Comparison of ENCODE assay signal across 7 mouse cellular contexts in the genomic region with DNA sequence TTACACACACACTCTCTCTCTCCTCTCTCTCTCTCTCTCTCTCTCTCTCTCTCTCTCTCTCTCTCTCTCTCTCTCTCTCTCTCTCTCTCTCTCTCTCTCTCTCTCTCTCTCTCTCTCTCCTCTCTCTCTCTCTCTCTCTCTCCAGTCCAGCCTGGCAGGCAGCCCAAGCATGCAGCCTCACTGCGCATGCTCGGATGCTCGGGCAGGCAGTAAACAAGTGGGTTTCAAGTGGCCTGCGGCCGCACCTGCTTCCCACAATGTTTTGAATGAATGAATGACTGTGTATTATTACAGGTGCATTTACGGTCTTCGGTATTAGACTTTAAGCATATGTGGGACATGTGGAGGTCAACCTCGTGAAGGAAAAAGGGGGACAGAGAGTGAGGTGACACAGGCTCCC.
DNase-seq lines count a peak whose midpoint lies in the region; TF ChIP-seq lines count a peak whose summit lies in the region.
"Not testable (repeated sequence)": the region's sequence is repeated elsewhere in the genome, so short reads cannot be mapped to it uniquely, and the experiment has no call there.

No protein-coding gene starts in this region.

- not testable (repeated sequence) for H3K27ac ChIP-seq in cerebellum, adult 2 months (ENCODE audit: insufficient read depth, low read length)

- TF ChIP-seq CTCF in cerebellum, adult 2 months (IDR thresholded peaks at IDR 0.05; ENCODE audit: borderline replicate concordance, insufficient read depth, low read depth, low read length) = not testable (repeated sequence)

- not testable (repeated sequence) for H3K27me3 ChIP-seq in cerebellum, adult 2 months (ENCODE audit: control insufficient read depth, insufficient read depth, low read length)

- H3K4me1 ChIP-seq in cerebellum, adult 2 months (ENCODE audit: control insufficient read depth, insufficient read depth, low read length) = not testable (repeated sequence)

- peak; percentile 21 to 23 for DNase-seq in cerebellum, adult 2 months
- peak; percentile 14 to 32 for DNase-seq in cerebellum, postnatal 36 days
- DNase-seq in gastrocnemius, adult 18-20 months (ENCODE audit: low spot score) = peak; percentile 9
- peak; percentile 44 for DNase-seq in heart, postnatal 4 days
- peak; percentile 35 to 52 for DNase-seq in layer of hippocampus, postnatal 10 days (ENCODE audit: low spot score in 2 of 2)
- DNase-seq in ovary, adult 18-20 months (ENCODE audit: low spot score) = peak; percentile 23
- peak; percentile 38 for DNase-seq in right cerebral cortex, postnatal 14 days

- WGBS in cerebellum, adult 2 months = 49% methylated on average over 8 of the region's 8 CpGs

- not testable (repeated sequence) for TF ChIP-seq POLR2A in cerebellum, adult 2 months (IDR thresholded peaks at IDR 0.05; ENCODE audit: borderline replicate concordance, insufficient read depth, low read length)

- not testable (repeated sequence) for H3K4me3 ChIP-seq in cerebellum, adult 2 months (replicated peaks; ENCODE audit: insufficient read depth, low read depth, low read length)
